Mouse (Mus musculus): ENCODE measurements around the gene Wdr70. TPM values are rescaled to one million over a fixed set of nuclear protein-coding genes. Genes with fewer than 3 reads are reported as not detected.

The Wdr70 gene
- polyA plus RNA-seq, 1 experiment: 23.9 TPM

DNA sequence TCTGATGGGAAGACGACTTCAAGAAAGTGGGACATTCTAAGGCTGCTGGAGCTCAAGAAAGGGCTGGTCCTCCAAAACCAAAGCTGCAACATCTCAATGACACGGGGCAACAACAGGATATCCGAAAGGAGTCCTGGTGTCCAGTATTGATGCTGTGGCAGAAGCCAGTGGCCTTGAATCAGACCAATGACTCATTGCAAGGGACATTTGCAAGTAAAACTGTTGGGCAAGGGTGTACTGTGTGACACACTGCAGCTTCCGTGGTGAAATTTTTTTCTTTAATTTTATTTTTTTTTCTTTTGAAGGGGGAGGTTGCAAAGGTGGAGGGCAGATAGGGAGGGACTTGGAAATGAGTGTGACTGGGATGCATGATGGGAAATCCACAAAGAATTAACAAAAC lies 256.6 kb downstream of the Wdr70 start:
- Histone ChIP-seq H3K4me1 (no peaks in the 10 kb centered on the region), H3K9me3 (0 out of 2 replicates have a peak, but pooled peaks cover 2% of the 10 kb centered on the region), H3K4me3 (replicated peaks) (no peak overlapping the region), H3K36me3 (replicated peaks; ENCODE audit: low read length) (no peaks in the 10 kb centered on the region), H3K27me3 (replicated peaks) (no peaks in the 10 kb centered on the region)
- no peak for TF ChIP-seq FLI1 (IDR thresholded peaks at IDR 0.05; ENCODE audit: low read length)
- no peak for TF ChIP-seq GATA1 (IDR thresholded peaks at IDR 0.05; ENCODE audit: borderline replicate concordance, low read length)

DNA sequence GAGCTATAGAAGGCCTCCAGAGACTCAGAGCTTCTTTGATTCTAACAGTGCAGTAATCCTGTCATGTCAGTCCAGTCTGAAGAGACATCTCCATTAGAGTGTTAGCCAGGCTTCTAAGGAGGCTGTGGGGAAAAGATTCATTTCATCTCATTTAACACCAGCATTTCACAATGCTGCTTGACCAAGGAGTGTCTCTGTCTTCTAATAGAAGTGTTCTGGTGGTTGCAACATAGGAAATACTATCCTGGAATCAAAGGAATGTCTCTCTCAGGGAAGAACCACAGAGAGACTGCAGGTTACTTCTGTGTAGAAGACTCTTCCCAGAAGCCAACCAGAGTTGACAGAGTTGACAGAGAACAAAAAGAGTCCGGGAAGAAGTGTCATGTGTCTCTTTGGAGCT lies 257.3 kb downstream of the Wdr70 start:
- Histone ChIP-seq H3K27me3 (replicated peaks) (peaks cover 4% of the 10 kb centered on the region), H3K4me3 (replicated peaks) (no peak overlapping the region), H3K4me1 (no peaks in the 10 kb centered on the region), H3K36me3 (replicated peaks; ENCODE audit: low read length) (no peaks in the 10 kb centered on the region), H3K9me3 (0 out of 2 replicates have a peak, but pooled peaks cover 2% of the 10 kb centered on the region)
- no peak for TF ChIP-seq FLI1 (IDR thresholded peaks at IDR 0.05; ENCODE audit: low read length)
- no peak for TF ChIP-seq GATA1 (IDR thresholded peaks at IDR 0.05; ENCODE audit: borderline replicate concordance, low read length)

DNA sequence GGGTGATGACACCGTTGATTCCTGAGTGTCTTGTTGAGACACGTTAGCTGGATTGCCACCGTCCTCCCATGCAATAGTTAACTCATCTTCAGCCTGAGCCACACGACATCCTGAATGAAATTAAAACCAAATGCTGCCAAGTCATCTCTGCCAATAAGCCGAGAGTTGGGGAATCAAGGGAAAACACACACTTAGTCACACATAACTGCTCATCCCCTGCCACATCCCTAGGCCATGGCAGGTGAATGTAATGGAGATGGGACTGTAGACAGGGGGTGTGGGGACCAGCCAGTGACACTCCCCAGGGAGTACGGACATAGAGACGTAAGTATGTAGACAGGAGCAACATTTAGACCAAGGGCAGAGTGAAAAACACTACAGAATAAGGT lies 260.1 kb downstream of the Wdr70 start:
- peaks cover 4% of the 10 kb centered on the region for H3K27me3 ChIP-seq (replicated peaks)
- no peaks in the 10 kb centered on the region for H3K36me3 ChIP-seq (replicated peaks; ENCODE audit: low read length)
- peaks cover 9% of the 10 kb centered on the region; the same call in 1 of the 2 replicates for H3K9me3 ChIP-seq
- H3K4me3 ChIP-seq (replicated peaks): no peak overlapping the region
- no peak for TF ChIP-seq FLI1 (IDR thresholded peaks at IDR 0.05; ENCODE audit: low read length)
- no peak for TF ChIP-seq GATA1 (IDR thresholded peaks at IDR 0.05; ENCODE audit: borderline replicate concordance, low read length)
- H3K4me1 ChIP-seq: no peaks in the 10 kb centered on the region

DNA sequence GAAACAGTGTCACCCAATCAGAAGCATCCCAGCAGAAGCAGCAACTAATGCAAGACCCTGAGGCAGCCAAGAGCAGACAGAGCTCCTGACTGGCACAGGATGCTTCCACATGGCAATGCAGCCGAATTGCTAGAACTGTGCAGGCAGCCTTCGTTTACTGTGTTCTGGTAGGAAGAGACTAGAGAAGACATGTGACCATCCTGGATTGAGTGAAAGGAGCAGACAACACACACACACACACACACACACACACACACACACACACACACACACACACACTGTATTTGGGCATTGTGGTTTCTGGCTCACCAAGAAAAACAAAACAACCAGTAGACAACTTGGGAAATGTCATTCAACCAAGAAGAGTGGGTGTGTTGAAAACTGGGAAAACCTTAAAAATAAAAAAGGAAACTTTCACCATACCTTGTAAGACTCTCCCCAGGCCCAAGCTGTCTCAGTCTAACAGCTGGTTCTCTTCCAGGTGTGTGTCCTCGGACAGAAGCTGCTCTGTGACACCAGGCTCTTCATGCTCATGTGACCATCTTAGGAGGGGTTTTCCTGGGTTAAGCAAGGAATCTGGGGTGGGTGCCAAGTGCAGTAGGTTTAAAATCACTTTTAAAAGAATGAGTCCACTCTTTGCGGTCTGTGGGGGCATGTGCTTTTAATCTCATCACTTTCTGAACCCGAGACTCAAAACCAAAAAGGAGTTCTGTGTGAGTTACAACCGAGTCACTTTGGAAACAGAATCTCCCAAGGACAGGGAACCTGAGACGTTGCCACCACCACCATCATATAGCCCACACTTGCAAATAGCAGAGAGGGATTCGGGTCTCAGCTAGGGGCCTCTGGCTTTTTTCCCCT lies 260.7 kb downstream of the Wdr70 start:
- Histone ChIP-seq H3K4me3 (replicated peaks) (no peak overlapping the region), H3K4me1 (no peaks in the 10 kb centered on the region), H3K36me3 (replicated peaks; ENCODE audit: low read length) (no peaks in the 10 kb centered on the region), H3K9me3 (peaks cover 9% of the 10 kb centered on the region; the same call in 1 of the 2 replicates), H3K27me3 (replicated peaks) (peaks cover 4% of the 10 kb centered on the region)
- no peak for TF ChIP-seq GATA1 (IDR thresholded peaks at IDR 0.05; ENCODE audit: borderline replicate concordance, low read length)
- no peak for TF ChIP-seq FLI1 (IDR thresholded peaks at IDR 0.05; ENCODE audit: low read length)

DNA sequence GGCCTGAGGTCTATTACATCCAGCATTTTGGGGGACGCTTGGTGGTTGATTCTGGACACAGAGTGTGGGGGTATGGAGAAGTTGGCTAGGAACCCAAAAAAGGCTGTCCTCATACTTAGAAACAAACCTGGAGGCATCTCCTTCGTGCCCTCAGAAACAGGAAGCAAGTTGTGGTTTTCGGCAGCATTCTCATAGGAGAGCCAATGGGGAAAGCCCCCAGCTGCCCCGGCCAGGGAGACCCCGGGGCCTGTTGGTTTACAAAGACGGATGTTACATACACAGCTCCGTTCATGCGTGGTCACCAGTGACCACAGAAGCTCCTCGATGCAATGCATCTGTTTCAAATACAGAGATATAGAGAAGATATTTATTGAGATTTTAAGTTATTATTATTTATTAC lies 263.6 kb downstream of the Wdr70 start:
- Histone ChIP-seq H3K4me3 (replicated peaks) (no peak overlapping the region), H3K9me3 (peaks cover 12% of the 10 kb centered on the region; the same call in 1 of the 2 replicates), H3K27me3 (replicated peaks) (peaks cover 4% of the 10 kb centered on the region), H3K36me3 (replicated peaks; ENCODE audit: low read length) (no peaks in the 10 kb centered on the region), H3K4me1 (no peaks in the 10 kb centered on the region)
- TF ChIP-seq FLI1 (IDR thresholded peaks at IDR 0.05; ENCODE audit: low read length): no peak
- TF ChIP-seq GATA1 (IDR thresholded peaks at IDR 0.05; ENCODE audit: borderline replicate concordance, low read length): no peak

DNA sequence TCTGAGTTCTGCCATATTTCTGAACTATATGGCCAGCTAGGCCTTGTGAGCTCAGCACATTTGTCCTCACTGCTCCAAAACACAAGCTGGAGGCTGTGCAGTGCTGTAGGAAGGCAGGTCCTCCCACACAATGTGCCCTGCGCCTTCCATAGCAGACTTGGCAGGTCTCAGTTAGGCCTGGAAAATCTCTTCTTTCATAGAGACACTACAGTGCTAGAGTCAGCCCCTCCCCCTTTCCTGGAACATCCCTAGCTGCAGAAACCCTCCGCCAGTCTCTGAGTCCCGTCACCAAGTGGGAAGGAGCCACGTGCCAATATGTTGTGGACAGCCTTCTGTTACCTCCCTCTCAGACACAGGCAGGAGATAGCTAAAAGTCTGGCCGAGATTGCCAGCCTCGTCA lies 273.5 kb downstream of the Wdr70 start:
- TF ChIP-seq GATA1 (IDR thresholded peaks at IDR 0.05; ENCODE audit: borderline replicate concordance, low read length): no peak
- no peak for TF ChIP-seq FLI1 (IDR thresholded peaks at IDR 0.05; ENCODE audit: low read length)
- no peaks in the 10 kb centered on the region for H3K9me3 ChIP-seq
- no peaks in the 10 kb centered on the region for H3K4me1 ChIP-seq
- H3K27me3 ChIP-seq (replicated peaks): peaks cover 12% of the 10 kb centered on the region
- H3K36me3 ChIP-seq (replicated peaks; ENCODE audit: low read length): no peaks in the 10 kb centered on the region
- no peak overlapping the region for H3K4me3 ChIP-seq (replicated peaks)

DNA sequence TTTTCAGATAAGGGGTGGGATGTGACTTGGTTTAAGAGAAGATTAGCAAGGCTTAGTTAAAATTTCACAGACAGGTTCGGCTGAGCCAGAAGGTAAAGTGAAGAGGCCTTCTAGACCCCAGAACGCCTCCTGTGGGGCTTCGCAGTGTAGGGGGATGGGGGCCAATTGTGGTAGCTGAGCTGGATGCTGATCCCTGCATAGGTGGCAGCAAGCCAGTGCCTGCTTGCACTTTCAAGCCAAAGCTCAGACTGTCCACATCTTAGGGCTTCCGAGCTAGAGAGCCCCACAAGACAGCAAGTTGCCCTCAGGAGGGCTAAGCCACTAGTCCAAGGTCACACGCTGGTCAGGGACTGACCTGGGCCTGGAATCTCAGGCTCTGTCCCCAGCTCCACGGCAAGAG lies 275.1 kb downstream of the Wdr70 start:
- H3K27me3 ChIP-seq (replicated peaks): peaks cover 25% of the 10 kb centered on the region
- no peak for TF ChIP-seq GATA1 (IDR thresholded peaks at IDR 0.05; ENCODE audit: borderline replicate concordance, low read length)
- no peak for TF ChIP-seq FLI1 (IDR thresholded peaks at IDR 0.05; ENCODE audit: low read length)
- H3K4me3 ChIP-seq (replicated peaks): no peak overlapping the region
- no peaks in the 10 kb centered on the region for H3K36me3 ChIP-seq (replicated peaks; ENCODE audit: low read length)
- no peaks in the 10 kb centered on the region for H3K9me3 ChIP-seq
- H3K4me1 ChIP-seq: no peaks in the 10 kb centered on the region

Other genes starting within 250 kb of the Wdr70 start
- 1.0 TPM in 1 of 2 replicates, not detected in the other for gene Nup155, start 10.1 kb upstream of the Wdr70 start, polyA plus RNA-seq (2012; ENCODE audit: insufficient read depth, low replicate concordance)
- 0.37 and 0.40 TPM in 2 replicates for gene Cplane1, start 69.9 kb upstream of the Wdr70 start, polyA plus RNA-seq (2012; ENCODE audit: insufficient read depth, low replicate concordance)